Mouse (Mus musculus): ENCODE measurements around the gene Mgat4b.
A peak's percentile ranks its signal among the peaks of the same experiment; 100 is the strongest.

Mgat4b gene

DNA sequence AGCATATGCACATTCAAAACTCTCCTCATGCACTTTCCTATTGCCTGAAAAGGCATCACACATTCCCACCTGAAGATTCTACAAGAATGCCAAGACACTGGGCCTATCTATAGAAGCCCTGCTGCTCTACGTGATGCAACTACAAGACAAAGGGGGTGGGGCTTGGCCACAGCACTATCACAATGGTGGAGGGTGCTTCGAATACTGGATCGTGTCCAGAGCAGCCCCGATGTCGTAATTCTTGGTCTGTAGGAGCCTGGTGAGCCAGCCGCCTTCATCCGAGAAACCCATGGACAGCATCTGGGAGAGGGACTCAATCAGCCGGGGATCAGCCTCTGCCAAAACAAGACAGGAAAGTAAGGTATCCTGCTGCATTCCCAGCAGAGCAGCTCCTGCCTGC lies 10.1 kb upstream of the Mgat4b start:
- DNase-seq (ENCODE audit: low spot score), result no peak

- DNase-seq (ENCODE audit: low spot score), result no peak
These were observed 9.1 kb upstream of the Mgat4b start for GRCm38 (mm10) chr11:50201590-50201989.

DNA sequence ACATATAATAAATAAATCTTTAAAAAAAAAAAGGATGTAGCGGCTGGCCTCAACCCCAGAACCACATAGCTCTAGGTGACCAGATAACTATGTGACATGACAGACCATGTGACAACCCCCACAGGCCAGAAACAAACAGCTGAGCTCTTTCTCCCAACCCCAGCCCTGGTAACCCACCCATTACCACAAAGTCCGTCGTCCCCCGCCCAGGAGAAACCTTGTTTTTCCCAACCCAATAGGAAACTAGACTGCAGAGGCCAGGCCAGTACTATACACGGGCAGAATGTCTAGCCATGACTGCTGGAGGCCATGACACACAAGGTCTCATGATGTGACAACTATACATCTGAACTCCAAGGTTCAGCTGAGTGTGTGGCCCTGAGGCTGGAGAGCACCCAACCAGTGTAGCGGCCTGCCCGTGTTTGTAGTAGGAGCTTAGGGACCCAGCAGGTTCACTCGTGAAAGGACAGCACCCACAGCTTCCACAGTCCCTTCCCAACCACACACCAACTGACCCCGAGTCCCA lies 7.3 kb upstream of the Mgat4b start:
- no peak for DNase-seq (ENCODE audit: low spot score)

GRCm38 (mm10) chr11:50205434-50205833 lies 5.3 kb upstream of the Mgat4b start:
- no peak for DNase-seq (ENCODE audit: low spot score)

DNA sequence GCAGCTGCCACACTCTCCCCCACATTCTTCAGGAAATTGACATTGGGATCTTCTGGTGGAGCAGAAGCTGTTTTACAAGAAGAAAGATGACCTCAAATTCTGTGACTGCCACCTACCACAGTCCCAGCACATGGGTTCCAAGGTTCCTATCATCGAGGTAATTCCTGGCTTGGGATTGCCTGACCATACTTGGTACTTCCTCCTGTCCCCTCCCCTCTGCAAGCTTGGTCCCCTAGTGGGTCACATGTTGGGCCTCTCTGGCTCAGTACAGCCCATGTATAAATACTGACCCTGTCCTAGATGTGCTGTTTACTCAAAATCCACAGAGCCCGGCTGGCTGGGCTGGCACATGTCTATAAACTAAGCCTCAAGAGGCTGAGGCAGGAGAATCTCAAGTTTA lies 4.7 kb upstream of the Mgat4b start:
- no peak for DNase-seq (ENCODE audit: low spot score)

- no peak for DNase-seq (ENCODE audit: low spot score)
These were observed 3.3 kb upstream of the Mgat4b start for GRCm38 (mm10) chr11:50207344-50207743.

- DNase-seq (ENCODE audit: low spot score), result no peak
These were observed 2.7 kb upstream of the Mgat4b start for GRCm38 (mm10) chr11:50208039-50208438.

DNA sequence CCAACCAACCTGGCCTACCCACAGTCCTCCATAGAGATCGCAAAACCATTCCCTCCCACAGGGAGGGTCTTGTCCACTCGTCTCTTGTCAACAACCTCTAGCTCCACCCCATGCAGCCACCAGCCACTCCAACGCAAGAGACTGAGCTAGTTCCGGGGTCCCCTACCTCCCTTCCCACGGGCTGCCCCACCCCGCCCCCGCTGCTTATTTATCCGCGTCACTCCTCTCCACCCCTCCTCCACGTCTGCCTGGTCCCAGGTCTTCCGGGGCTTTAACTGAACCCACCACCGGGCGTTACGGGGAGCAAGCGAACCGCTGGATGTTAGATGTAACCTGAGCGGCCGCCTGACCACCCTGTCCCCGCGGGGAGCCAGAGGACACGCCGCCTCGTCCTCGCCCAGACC lies 587 bp upstream of the Mgat4b start:
- peak; percentile 82 for DNase-seq (ENCODE audit: low spot score)

DNA sequence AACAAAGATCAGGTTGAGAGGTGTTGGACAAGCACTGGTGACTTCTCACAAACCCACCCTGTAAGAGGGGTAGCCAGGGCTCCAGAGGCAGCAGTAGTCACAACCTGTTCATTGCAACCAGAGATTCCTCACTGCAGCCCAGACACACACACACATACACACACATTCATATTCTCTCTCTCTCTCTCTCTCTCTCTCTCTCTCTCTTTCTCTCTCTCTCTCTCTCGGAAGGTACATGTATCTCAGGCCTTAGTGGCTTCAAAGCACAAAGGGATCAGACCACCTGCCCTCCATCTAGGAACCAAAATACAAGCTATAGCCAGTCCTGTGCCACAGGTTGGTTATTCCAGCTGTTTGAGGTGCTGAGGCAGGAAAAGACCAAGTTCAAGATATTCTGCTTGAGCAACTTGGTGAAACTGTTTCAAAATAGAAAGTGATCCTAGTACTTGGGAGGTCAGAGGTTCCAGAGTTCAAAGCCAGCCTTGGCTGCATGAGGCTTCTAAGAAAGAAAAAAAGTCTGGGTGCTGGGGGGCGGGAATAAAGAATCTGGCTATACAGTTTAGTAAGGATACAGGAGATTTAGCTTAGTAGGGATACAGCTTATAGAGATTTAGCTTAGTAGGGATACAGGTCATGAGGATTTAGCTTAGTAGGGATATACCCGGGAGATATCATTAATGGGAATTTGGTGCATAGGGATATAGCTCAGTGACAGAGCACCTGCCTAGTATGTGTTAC lies 801 bp downstream of the Mgat4b start:
- no peak for DNase-seq (ENCODE audit: low spot score)

GRCm38 (mm10) chr11:50212060-50212739 lies 1.5 kb downstream of the Mgat4b start:
- DNase-seq (ENCODE audit: low spot score), result no peak

DNA sequence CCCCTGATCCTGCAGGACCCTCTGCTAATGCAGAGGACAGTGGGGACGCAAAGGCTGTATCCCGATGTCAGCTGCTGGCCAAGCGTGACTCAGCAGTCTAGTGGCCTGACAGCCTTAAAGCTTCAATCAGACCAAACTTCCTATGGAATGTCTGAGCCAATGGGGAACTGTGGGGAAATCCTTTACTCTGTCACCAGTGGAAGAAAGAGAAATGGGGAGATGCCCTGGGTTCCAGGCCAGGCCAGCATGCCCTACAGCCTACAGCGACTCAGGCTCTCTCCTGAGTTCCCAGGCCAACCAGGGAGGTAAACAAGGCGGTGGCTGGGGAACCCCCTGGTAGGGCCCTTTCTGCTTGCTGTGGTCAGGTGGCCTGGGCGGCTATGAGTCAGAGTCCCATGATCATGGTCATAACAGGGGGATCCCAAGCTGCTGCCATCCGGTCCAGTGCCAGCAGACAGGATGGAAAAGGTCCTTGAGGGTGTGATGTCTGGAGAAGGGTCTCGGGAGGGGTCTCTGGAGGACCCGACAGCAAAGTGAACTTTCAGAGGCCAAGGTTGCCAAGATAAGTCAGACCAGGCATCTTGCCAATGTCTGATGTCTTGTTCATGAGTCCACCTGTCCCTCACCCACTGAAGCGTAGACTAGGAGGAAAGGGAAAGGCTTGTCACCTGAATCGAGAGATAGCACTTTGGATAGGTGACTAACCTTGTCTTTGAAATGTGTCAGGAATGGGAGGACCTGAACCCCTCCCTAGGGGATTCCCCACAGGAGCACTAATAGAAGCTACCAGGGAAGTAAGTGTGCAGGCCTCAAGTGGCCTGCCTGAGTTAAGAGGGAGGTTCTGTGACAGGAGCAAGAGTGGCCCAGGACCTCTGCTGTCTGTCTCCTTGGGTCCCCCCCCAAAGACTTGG lies 2.4 kb downstream of the Mgat4b start:
- no peak for DNase-seq (ENCODE audit: low spot score)

GRCm38 (mm10) chr11:50214631-50215030 lies 3.9 kb downstream of the Mgat4b start:
- DNase-seq (ENCODE audit: low spot score), result no peak

- DNase-seq (ENCODE audit: low spot score), result no peak
These were observed 4.9 kb downstream of the Mgat4b start for GRCm38 (mm10) chr11:50215633-50216032.

DNA sequence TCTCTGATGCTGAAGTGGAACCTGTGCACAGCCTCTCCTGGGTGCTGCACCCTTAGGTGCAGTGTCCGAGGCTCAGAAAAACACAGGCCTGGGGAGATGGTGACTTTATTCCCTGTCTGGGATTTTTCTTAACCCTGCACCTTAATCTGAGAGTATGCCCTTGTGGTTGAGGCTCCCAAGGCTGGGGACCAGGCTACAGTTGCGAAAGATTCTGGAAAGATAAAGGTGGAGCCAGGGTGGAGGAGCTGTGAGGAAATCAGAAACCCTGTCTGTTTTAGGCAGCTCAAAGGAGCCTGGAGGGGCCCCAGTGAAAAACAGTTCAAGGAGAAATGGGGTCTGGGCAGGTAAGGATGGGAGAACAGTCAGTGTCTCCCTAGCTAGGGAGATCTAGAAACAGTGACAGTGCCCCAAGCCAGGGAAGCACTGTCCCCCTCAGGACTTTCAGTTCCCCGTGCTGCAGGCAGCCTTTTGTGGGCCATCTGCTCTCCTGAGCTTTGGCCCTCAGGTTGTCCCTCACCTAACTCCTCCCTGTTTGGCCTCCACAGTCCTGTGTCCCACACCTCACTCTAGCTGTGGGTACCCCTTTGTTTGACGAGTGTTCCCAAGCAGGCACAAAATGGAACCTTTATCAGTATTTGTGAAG lies 6.2 kb downstream of the Mgat4b start:
- DNase-seq (ENCODE audit: low spot score), result no peak

DNA sequence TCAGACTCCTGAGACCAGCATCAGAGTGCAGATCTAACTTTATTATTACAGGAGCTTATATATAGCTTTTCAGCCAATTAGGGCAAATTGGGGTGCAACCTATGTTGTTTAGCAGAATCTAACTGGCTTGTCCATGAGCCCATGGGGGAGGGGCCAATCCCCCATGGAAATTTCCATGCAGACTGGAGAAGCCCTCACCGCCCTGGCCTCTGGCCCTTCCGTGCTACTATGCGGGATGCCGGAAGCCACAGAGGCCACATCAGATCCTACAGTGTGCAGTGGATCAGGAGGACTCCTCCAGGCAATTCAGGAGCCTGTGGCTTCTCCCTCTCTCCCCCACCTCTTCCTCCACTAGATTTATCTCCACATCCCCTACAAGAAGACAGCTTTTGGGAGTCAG lies 7.1 kb downstream of the Mgat4b start:
- no peak for DNase-seq (ENCODE audit: low spot score)

- DNase-seq (ENCODE audit: low spot score), result no peak
These were observed 9.1 kb downstream of the Mgat4b start for GRCm38 (mm10) chr11:50219833-50220232.

DNA sequence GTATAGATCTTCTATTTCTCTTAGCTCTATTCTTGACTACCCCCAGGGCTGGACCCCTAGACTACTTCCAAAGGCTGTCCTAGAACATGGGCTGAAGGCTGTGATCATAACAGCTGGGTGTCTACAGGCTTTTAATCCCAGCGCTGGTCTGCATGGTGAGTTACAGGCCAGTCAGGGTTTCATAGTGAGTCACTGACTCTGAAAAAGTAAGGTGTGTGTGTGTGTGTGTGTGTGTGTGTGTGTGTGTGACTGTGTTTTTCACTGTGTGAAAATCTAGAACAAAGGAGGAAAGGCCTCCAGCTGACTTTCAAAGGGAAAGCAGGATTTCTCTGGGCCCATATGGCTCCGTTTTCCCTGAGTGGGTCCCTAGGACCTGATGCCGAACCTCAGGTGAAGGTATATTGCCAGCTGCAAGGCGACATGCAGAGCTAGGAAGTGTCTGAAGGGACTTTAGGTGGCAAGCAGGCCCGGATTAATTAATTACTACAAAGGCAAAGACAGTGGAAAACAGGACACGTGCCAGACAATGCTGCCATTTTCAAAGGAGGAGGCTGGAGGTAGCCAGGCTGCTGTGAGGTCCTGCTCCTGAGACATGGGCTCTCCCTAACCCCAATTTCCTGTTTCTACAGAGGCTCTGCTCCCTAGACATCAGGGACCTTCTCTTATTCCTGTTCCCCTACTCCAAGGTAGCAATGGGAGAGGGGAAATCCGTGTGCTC lies 12.0 kb downstream of the Mgat4b start:
- DNase-seq (ENCODE audit: low spot score), result no peak

DNA sequence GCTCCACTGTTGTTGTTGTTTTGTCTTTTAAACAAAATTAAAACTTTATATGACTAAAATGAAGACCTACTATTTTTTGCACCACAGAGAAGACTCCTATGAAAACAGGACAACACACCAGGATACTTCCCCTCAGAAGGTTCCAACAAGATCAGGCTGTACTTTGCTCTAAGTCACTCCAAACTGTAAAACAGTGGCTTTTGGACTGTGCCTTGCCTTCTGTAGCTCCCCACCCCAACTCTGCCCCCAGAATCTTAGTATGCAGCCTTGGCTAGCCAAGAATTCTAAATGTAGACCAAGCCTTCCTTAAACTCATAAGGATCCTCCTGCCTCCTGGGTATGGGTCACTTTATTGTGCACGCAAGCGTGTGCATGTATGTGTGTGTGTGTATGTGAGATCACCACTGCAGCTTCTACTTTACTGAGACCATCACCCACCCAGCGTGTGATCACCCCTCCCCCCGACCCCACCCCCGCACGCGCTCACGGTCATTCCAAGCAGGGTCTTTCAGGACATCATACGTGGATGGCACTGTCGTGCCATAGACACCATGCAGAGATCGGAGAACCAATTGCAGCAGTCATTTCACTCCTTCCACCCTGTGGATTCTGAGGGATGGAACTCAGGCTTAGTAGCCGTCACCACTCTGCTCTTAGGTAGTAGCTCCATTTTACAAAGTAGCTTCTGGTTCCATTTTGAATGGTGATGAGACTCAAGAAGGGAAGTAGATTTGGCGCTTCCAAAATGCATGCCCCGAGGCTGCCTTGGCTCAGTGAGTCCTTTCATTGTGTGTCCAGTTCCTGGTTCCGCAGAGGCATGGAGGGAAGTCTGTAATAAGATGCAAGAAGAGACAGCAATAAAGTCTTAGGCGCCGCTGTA lies 13.3 kb downstream of the Mgat4b start:
- no peak for DNase-seq (ENCODE audit: low spot score)

DNA sequence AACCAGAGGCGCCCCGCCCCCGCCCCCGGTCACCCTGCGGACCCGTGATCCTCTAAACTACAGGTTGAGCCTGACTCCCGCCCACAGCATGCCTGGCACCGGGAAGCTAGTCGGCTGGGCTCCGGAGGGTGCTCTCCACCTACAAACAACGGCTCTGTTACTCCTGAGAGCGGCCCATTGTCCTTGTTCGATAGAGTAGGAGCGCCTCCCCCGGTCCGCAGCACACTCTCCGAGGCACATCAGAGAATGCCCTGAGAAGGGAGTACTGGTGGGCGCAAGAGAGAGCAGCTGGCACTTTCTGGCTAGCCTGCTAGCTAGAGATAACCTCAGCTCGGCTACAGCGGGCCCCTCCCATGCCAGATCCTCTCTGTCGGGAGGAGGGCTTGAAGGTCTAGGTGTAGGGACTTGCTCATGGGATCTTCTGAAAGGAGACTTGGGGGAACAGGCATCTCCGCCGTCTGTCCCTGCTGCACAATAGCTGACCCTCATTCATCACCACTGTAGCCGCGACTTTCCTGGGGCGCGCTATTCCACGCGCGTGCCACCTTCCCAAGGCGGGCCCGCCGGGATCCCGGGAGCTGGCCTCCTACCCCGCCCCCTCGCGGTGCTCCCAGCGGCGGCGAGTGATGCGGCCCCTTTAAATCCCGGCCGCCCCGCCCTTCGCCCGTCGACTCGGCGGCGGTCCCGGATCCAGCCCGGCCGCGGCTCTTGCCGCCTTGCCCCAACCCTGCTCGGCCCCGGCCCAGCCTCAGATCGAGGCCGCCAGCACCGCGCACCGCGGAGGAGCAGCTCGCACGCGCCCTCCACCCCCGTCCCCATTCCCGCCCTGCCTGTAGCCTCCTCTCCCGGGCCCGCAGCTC lies 14.2 kb downstream of the Mgat4b start:
- no peak for DNase-seq (ENCODE audit: low spot score)

All from left cerebral cortex, adult 11 months (tissue).